ENCODE assay signal across 8 mouse cellular contexts in genomic region chr7:16844696-16845071, GRCm38 (mm10). TPM values are rescaled to one million over a fixed set of nuclear protein-coding genes. Genes with fewer than 3 reads are reported as not detected.
DNase-seq lines count a peak whose midpoint lies in the region; ATAC-seq and TF ChIP-seq lines count a peak whose summit lies in the region.

No protein-coding gene starts in this region.

- H3K36me3 ChIP-seq in thymus, adult 2 months (ENCODE audit: control insufficient read depth, insufficient read depth, low read length), result peaks cover 39% of the 10 kb centered on the region
- H3K36me3 ChIP-seq in heart, postnatal 0 days (replicated peaks; ENCODE audit: control insufficient read depth, insufficient read depth, low read length), result peaks cover 42% of the 10 kb centered on the region
- H3K36me3 ChIP-seq in liver, embryonic 13.5 days, result peaks cover 28% of the 10 kb centered on the region
- peaks cover 8% of the 10 kb centered on the region; the same call in 1 of the 2 replicates for H3K36me3 ChIP-seq in stomach, postnatal 0 days (ENCODE audit: control insufficient read depth, insufficient read depth, low read length)

- peak overlapping the region; percentile 96 for H3K4me2 ChIP-seq in heart, postnatal 0 days (ENCODE audit: low read depth, low read length)
- H3K4me2 ChIP-seq in liver, embryonic 13.5 days, result peak overlapping the region; percentile 100
- peak overlapping the region; percentile 97 for H3K4me2 ChIP-seq in stomach, postnatal 0 days (replicated peaks; ENCODE audit: low read depth)

- peak overlapping the region; percentile 97 for H3K27ac ChIP-seq in thymus, adult 2 months (ENCODE audit: control insufficient read depth, insufficient read depth, low read length)
- H3K27ac ChIP-seq in heart, postnatal 0 days (ENCODE audit: low read depth), result peak overlapping the region; percentile 90
- peak overlapping the region; percentile 63 for H3K27ac ChIP-seq in liver, embryonic 13.5 days
- H3K27ac ChIP-seq in stomach, postnatal 0 days (replicated peaks), result peak overlapping the region; percentile 85

- no peaks in the 10 kb centered on the region for H3K9me3 ChIP-seq in heart, postnatal 0 days (replicated peaks; ENCODE audit: control insufficient read depth, low read length)
- no peaks in the 10 kb centered on the region for H3K9me3 ChIP-seq in liver, embryonic 13.5 days (replicated peaks)
- H3K9me3 ChIP-seq in stomach, postnatal 0 days (ENCODE audit: control insufficient read depth, low read length), result no peaks in the 10 kb centered on the region

- H3K9ac ChIP-seq in heart, postnatal 0 days (replicated peaks; ENCODE audit: low read depth, low read length), result peak overlapping the region; percentile 83; the same call in 1 of the 2 replicates
- peak overlapping the region; percentile 84 for H3K9ac ChIP-seq in liver, embryonic 13.5 days
- peak overlapping the region; percentile 84 for H3K9ac ChIP-seq in stomach, postnatal 0 days (ENCODE audit: low read length)

- peak overlapping the region; percentile 86 for H3K4me3 ChIP-seq in thymus, adult 2 months (ENCODE audit: control insufficient read depth, insufficient read depth, low read length)
- H3K4me3 ChIP-seq in heart, postnatal 0 days (ENCODE audit: low read depth, low read length), result peak overlapping the region; percentile 84
- H3K4me3 ChIP-seq in liver, embryonic 13.5 days (replicated peaks), result peak overlapping the region; percentile 73
- peak overlapping the region; percentile 67 for H3K4me3 ChIP-seq in stomach, postnatal 0 days (ENCODE audit: low read depth, low read length)

- H3K4me1 ChIP-seq in thymus, adult 2 months (replicated peaks; ENCODE audit: control insufficient read depth, insufficient read depth, low read length), result peaks cover 25% of the 10 kb centered on the region
- H3K4me1 ChIP-seq in heart, postnatal 0 days (ENCODE audit: control insufficient read depth, insufficient read depth), result peaks cover 10% of the 10 kb centered on the region; the same call in 1 of the 2 replicates
- H3K4me1 ChIP-seq in liver, embryonic 13.5 days (replicated peaks), result peaks cover 51% of the 10 kb centered on the region
- peaks cover 5% of the 10 kb centered on the region; the same call in 1 of the 2 replicates for H3K4me1 ChIP-seq in stomach, postnatal 0 days (replicated peaks; ENCODE audit: control insufficient read depth, insufficient read depth)

- no peak for TF ChIP-seq EP300 in heart, postnatal 0 days (IDR thresholded peaks at IDR 0.05; ENCODE audit: low read depth)
- TF ChIP-seq EP300 in stomach, postnatal 0 days (optimal IDR thresholded peaks at IDR 0.05), result no peak

- DNase-seq in thymus, adult 2 months, result no peak
- no peak for DNase-seq in thymus, postnatal 14 days
- DNase-seq in heart, postnatal 0 days (ENCODE audit: low spot score), result no peak
- DNase-seq in liver, embryonic 13.5 days, result no peak
- DNase-seq in stomach, postnatal 0 days (ENCODE audit: low spot score), result no peak
- DNase-seq in urinary bladder, adult 18-20 months (ENCODE audit: low spot score in 2 of 2), result no peak
- DNase-seq in layer of hippocampus, adult 18-20 months (ENCODE audit: low spot score in 2 of 2), result no peak
- DNase-seq in frontal cortex, adult 2 months (ENCODE audit: extremely low spot score in 1 of 2, low spot score in 1 of 2), result no peak

- no peak for TF ChIP-seq POLR2A in thymus, adult 2 months (IDR thresholded peaks at IDR 0.05; ENCODE audit: control insufficient read depth, extremely low read depth, insufficient read depth, low read length, poor library complexity)

- ATAC-seq in heart, postnatal 0 days (ENCODE audit: insufficient read depth, low read depth), result no peak
- ATAC-seq in liver, embryonic 13.5 days (ENCODE audit: low read depth), result no peak
- no peak for ATAC-seq in stomach, postnatal 0 days (ENCODE audit: low FRiP score, low TSS enrichment)

- H3K27me3 ChIP-seq in thymus, adult 2 months (ENCODE audit: control insufficient read depth, insufficient read depth, low read length), result no peaks in the 10 kb centered on the region
- no peaks in the 10 kb centered on the region for H3K27me3 ChIP-seq in heart, postnatal 0 days (ENCODE audit: control insufficient read depth, insufficient read depth, low read length)
- no peaks in the 10 kb centered on the region for H3K27me3 ChIP-seq in liver, embryonic 13.5 days
- H3K27me3 ChIP-seq in stomach, postnatal 0 days (ENCODE audit: control insufficient read depth, insufficient read depth, low read length), result no peaks in the 10 kb centered on the region

- WGBS in thymus, adult 2 months, result 11% methylated on average over 3 of the region's 3 CpGs
- WGBS in heart, postnatal 0 days, result 57% methylated on average over 3 of the region's 3 CpGs
- WGBS in liver, embryonic 13.5 days (ENCODE audit: insufficient replicate concordance), result 19% methylated on average over 3 of the region's 3 CpGs
- WGBS in stomach, postnatal 0 days, result 38% methylated on average over 3 of the region's 3 CpGs

- no peak for TF ChIP-seq CTCF in thymus, adult 2 months (IDR thresholded peaks at IDR 0.05; ENCODE audit: borderline replicate concordance, control insufficient read depth, extremely low read depth, insufficient read depth, low read length, poor library complexity)
- no peak for TF ChIP-seq CTCF in heart, postnatal 0 days (IDR thresholded peaks at IDR 0.05; ENCODE audit: low read depth)
- no peak for TF ChIP-seq CTCF in stomach, postnatal 0 days (IDR thresholded peaks at IDR 0.05; ENCODE audit: low read depth)

RNA-seq across cellular contexts. Expression of gene Prkd2, which starts 2.0 kb away (rescaled TPM):
- polyA plus RNA-seq in thymus, adult 2 months (2012; rRNA removed), result 363 and 406 TPM in 2 replicates
- 10.6 and 13.4 TPM in 2 replicates for total RNA-seq in heart, postnatal 0 days (2014; rRNA removed; ENCODE audit: low replicate concordance)
- polyA plus RNA-seq in heart, postnatal 0 days (2015; fragmentation: Nextera tagmentation; extraction: Ambion mirVana), result 8.3 and 8.8 TPM in 2 replicates
- 2.7 and 3.5 TPM in 2 replicates for polyA plus RNA-seq in liver, embryonic 13.5 days (2015; fragmentation: Nextera tagmentation; extraction: Ambion mirVana)
- 7.5 and 8.8 TPM in 2 replicates for polyA plus RNA-seq in stomach, postnatal 0 days (2015; fragmentation: Nextera tagmentation; extraction: Ambion mirVana)
- 1 to 10 TPM; 4.7 to 6.1 TPM for total RNA-seq in layer of hippocampus, adult 18-20 months (2021)
- polyA plus RNA-seq in frontal cortex, adult 2 months (2012; rRNA removed), result 6.4 and 6.7 TPM in 2 replicates

RNA-seq across cellular contexts. Expression of gene Fkrp, which starts 28.2 kb away (rescaled TPM):
- 48.7 and 51.5 TPM in 2 replicates for polyA plus RNA-seq in thymus, adult 2 months (2012; rRNA removed)
- 40.4 and 54.2 TPM in 2 replicates for total RNA-seq in heart, postnatal 0 days (2014; rRNA removed; ENCODE audit: low replicate concordance)
- 28.0 and 28.9 TPM in 2 replicates for polyA plus RNA-seq in heart, postnatal 0 days (2015; fragmentation: Nextera tagmentation; extraction: Ambion mirVana)
- polyA plus RNA-seq in liver, embryonic 13.5 days (2015; fragmentation: Nextera tagmentation; extraction: Ambion mirVana), result 10.0 and 10.7 TPM in 2 replicates
- 14.2 and 14.5 TPM in 2 replicates for polyA plus RNA-seq in stomach, postnatal 0 days (2015; fragmentation: Nextera tagmentation; extraction: Ambion mirVana)
- 10 to 100 TPM; 46.7 to 46.9 TPM for total RNA-seq in layer of hippocampus, adult 18-20 months (2021)
- polyA plus RNA-seq in frontal cortex, adult 2 months (2012; rRNA removed), result 38.2 and 40.3 TPM in 2 replicates

RNA-seq across cellular contexts. Expression of gene Strn4, which starts 29.0 kb away (rescaled TPM):
- 307 and 318 TPM in 2 replicates for polyA plus RNA-seq in thymus, adult 2 months (2012; rRNA removed)
- 128 and 148 TPM in 2 replicates for total RNA-seq in heart, postnatal 0 days (2014; rRNA removed; ENCODE audit: low replicate concordance)
- polyA plus RNA-seq in heart, postnatal 0 days (2015; fragmentation: Nextera tagmentation; extraction: Ambion mirVana), result 55.5 and 61.1 TPM in 2 replicates
- polyA plus RNA-seq in liver, embryonic 13.5 days (2015; fragmentation: Nextera tagmentation; extraction: Ambion mirVana), result 32.8 and 34.0 TPM in 2 replicates
- polyA plus RNA-seq in stomach, postnatal 0 days (2015; fragmentation: Nextera tagmentation; extraction: Ambion mirVana), result 45.1 and 45.2 TPM in 2 replicates
- total RNA-seq in layer of hippocampus, adult 18-20 months (2021), result 100 to 1,000 TPM; 260 to 290 TPM
- 262 TPM in 2 replicates for polyA plus RNA-seq in frontal cortex, adult 2 months (2012; rRNA removed)

RNA-seq across cellular contexts. Expression of gene Dact3, which starts 30.4 kb away (rescaled TPM):
- 3.8 and 4.4 TPM in 2 replicates for polyA plus RNA-seq in thymus, adult 2 months (2012; rRNA removed)
- total RNA-seq in heart, postnatal 0 days (2014; rRNA removed; ENCODE audit: low replicate concordance), result 63.9 and 69.6 TPM in 2 replicates
- polyA plus RNA-seq in heart, postnatal 0 days (2015; fragmentation: Nextera tagmentation; extraction: Ambion mirVana), result 3.8 TPM in 2 replicates
- polyA plus RNA-seq in liver, embryonic 13.5 days (2015; fragmentation: Nextera tagmentation; extraction: Ambion mirVana), result 0.15 and 0.17 TPM in 2 replicates
- 3.5 and 5.1 TPM in 2 replicates for polyA plus RNA-seq in stomach, postnatal 0 days (2015; fragmentation: Nextera tagmentation; extraction: Ambion mirVana)
- total RNA-seq in layer of hippocampus, adult 18-20 months (2021), result 100 to 1,000 TPM; 173 to 175 TPM
- 151 and 154 TPM in 2 replicates for polyA plus RNA-seq in frontal cortex, adult 2 months (2012; rRNA removed)

RNA-seq across cellular contexts. Expression of gene Gng8, which starts 46.9 kb away (rescaled TPM):
- polyA plus RNA-seq in thymus, adult 2 months (2012; rRNA removed), result 0.62 and 1.7 TPM in 2 replicates
- total RNA-seq in heart, postnatal 0 days (2014; rRNA removed; ENCODE audit: low replicate concordance), result 0.27 and 4.0 TPM in 2 replicates
- 1.7 and 2.5 TPM in 2 replicates for polyA plus RNA-seq in heart, postnatal 0 days (2015; fragmentation: Nextera tagmentation; extraction: Ambion mirVana)
- polyA plus RNA-seq in liver, embryonic 13.5 days (2015; fragmentation: Nextera tagmentation; extraction: Ambion mirVana), result 0.67 and 0.81 TPM in 2 replicates
- polyA plus RNA-seq in stomach, postnatal 0 days (2015; fragmentation: Nextera tagmentation; extraction: Ambion mirVana), result 7.3 and 7.4 TPM in 2 replicates
- 1 to 10 TPM; 2.6 to 2.8 TPM for total RNA-seq in layer of hippocampus, adult 18-20 months (2021)
- polyA plus RNA-seq in frontal cortex, adult 2 months (2012; rRNA removed), result 5.9 and 7.6 TPM in 2 replicates

Comparison
In these comparisons a context has a peak if more than half of its experiments do, and no peak if none do; other contexts are left out.
1. RNA of gene Prkd2, which starts 2.0 kb away (polyA plus RNA-seq): 363 to 406 TPM in thymus, adult 2 months; 8.3 to 8.8 TPM in heart, postnatal 0 days, 7.5 to 8.8 TPM in stomach, postnatal 0 days, 6.4 to 6.7 TPM in frontal cortex, adult 2 months and 2.7 to 3.5 TPM in liver, embryonic 13.5 days; every median in the first group is over 10 times any median in the second.
2. Peak in every context shown above with its lines, with median percentiles within 50 percentile points of each other: H3K27ac ChIP-seq, H3K4me3 ChIP-seq, H3K4me2 ChIP-seq and H3K9ac ChIP-seq.